Mouse (Mus musculus): ENCODE measurements around the gene Hist1h2bf. TPM values are rescaled to one million over a fixed set of nuclear protein-coding genes. Genes with fewer than 3 reads are reported as not detected.
"Not testable (repeated sequence)": the region's sequence is repeated elsewhere in the genome, so short reads cannot be mapped to it uniquely, and the experiment has no call there.

Hist1h2bf gene
- polyA plus RNA-seq, 1 experiment from 2014 or later: 12.7 TPM

- Histone ChIP-seq H3K27ac (peak overlapping the region; percentile 100), H3K9ac (peak overlapping the region; percentile 77), H3K4me3 (replicated peaks) (peak overlapping the region; percentile 63), H3K36me3 (no peaks in the 10 kb centered on the region), H3K27me3 (no peaks in the 10 kb centered on the region), H3K4me2 (peak overlapping the region; percentile 71), H3K9me3 (replicated peaks) (no peaks in the 10 kb centered on the region), H3K4me1 (replicated peaks) (peaks cover 49% of the 10 kb centered on the region)
- ATAC-seq (ENCODE audit: low read depth): no peak
- 3% methylated on average over 22 of the region's 22 CpGs for WGBS (ENCODE audit: insufficient replicate concordance)
- DNase-seq: peak; percentile 18
Measured at GRCm38 (mm10) chr13:23586099-23586939, 12.3 kb upstream of the Hist1h2bf start.

- Histone ChIP-seq H3K4me1 (replicated peaks) (peaks cover 57% of the 10 kb centered on the region), H3K27ac (peak overlapping the region; percentile 100), H3K4me3 (replicated peaks) (peak overlapping the region; percentile 63), H3K9ac (peak overlapping the region; percentile 88), H3K4me2 (peak overlapping the region; percentile 79)
- under 1% methylated on average over 34 of the region's 36 CpGs for WGBS (ENCODE audit: insufficient replicate concordance)
- H3K36me3 ChIP-seq; H3K27me3 ChIP-seq; H3K9me3 ChIP-seq (replicated peaks): not testable (repeated sequence)
- peak; percentile 76 for ATAC-seq (ENCODE audit: low read depth)
- peak; percentile 86 for DNase-seq
Measured at GRCm38 (mm10) chr13:23585442-23586098, 11.6 kb upstream of the Hist1h2bf start.

DNA sequence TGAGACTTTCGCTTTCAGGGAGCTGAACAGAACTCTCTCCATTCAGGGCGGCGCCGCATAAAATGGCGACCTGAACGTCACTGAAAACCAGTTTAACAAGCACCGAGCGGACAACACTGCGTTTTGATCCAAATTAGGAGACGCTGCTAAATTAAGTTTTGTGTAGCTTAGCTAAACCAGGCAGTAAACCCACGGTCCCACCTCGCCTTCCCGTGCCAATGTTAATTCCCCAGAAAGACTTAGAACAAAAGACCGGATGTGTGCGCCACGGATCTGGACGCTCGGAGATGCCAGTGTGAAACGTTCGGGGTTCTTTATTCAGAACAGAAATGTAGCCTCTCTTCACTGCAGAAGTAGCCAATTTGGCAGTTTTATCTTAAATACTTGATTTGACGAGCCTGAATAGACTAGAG, 11.0 kb upstream of the Hist1h2bf start:
- Histone ChIP-seq H3K9me3 (replicated peaks) (no peaks in the 10 kb centered on the region), H3K9ac (peak overlapping the region; percentile 88)
- ATAC-seq (ENCODE audit: low read depth): peak; percentile 2

GRCm38 (mm10) chr13:23584331-23584730, 10.3 kb upstream of the Hist1h2bf start:
- Histone ChIP-seq H3K9ac (peak overlapping the region; percentile 88), H3K4me3 (replicated peaks) (peak overlapping the region; percentile 63), H3K4me1 (replicated peaks) (peaks cover 62% of the 10 kb centered on the region), H3K27ac (peak overlapping the region; percentile 100), H3K4me2 (peak overlapping the region; percentile 79), H3K27me3 (no peaks in the 10 kb centered on the region), H3K36me3 (no peaks in the 10 kb centered on the region), H3K9me3 (replicated peaks) (no peaks in the 10 kb centered on the region)
- DNase-seq (peak; percentile 13), ATAC-seq (ENCODE audit: low read depth) (no peak)

More for the DNA sequence above, 11.0 kb upstream of the Hist1h2bf start:
- under 1% methylated on average over 21 of the region's 21 CpGs for WGBS (ENCODE audit: insufficient replicate concordance)
- H3K36me3 ChIP-seq: no peaks in the 10 kb centered on the region
- DNase-seq: peak; percentile 68
- H3K4me2 ChIP-seq: peak overlapping the region; percentile 79
- H3K4me1 ChIP-seq (replicated peaks): peaks cover 62% of the 10 kb centered on the region
- H3K27ac ChIP-seq: peak overlapping the region; percentile 100
- peak overlapping the region; percentile 63 for H3K4me3 ChIP-seq (replicated peaks)
- H3K27me3 ChIP-seq: no peaks in the 10 kb centered on the region

- no peak for DNase-seq
- Histone ChIP-seq H3K4me2 (peak overlapping the region; percentile 78), H3K4me1 (replicated peaks) (peaks cover 60% of the 10 kb centered on the region)
Measured at GRCm38 (mm10) chr13:23583387-23584068, 9.5 kb upstream of the Hist1h2bf start.

DNA sequence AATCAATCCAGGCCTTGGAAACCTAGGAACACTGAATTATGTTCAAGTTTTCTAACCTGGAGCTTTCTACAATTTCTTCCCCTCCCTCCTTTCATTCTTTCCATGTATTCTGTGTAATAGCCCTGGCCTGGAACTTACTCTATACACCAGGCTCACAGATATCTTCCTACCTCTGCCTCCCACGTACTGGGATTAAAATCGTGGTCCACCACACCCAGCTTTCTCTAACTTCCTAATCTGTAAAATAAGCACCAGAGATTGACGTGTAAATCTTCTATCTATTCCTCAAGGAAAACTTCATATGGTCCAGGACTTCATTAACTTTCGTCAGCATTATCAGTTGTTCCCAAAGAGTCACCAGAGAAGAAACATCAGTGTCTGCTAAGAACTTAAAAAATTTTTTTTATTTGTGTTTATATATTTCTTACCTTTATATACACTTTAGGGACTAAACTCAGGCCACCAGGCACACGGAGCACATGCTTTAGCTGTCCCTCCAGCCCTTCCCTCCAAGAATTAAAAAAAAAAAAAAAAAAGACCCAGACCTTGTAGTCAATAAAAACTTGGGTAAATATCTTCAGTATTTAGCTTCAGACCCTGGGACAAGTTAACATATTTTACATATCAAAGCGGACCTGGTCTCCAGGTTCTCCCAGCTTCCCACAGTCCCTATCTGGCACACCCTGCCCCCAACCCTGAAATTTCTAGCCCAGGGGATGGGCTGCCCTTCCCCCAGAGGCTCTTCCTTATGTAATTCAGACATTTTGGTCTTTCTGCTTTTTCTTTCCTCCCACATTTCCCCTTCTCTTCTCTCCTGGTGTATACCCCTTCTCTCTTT, 8.4 kb upstream of the Hist1h2bf start:
- WGBS (ENCODE audit: insufficient replicate concordance): 8% methylated on average over 6 of the region's 6 CpGs
- Histone ChIP-seq H3K27ac (peak overlapping the region; percentile 100), H3K4me2 (peak overlapping the region; percentile 78), H3K9me3 (replicated peaks) (no peaks in the 10 kb centered on the region), H3K4me3 (replicated peaks) (peak overlapping the region; percentile 63), H3K9ac (peak overlapping the region; percentile 88), H3K27me3 (no peaks in the 10 kb centered on the region), H3K36me3 (no peaks in the 10 kb centered on the region), H3K4me1 (replicated peaks) (peaks cover 61% of the 10 kb centered on the region)
- DNase-seq (peak; percentile 34), ATAC-seq (ENCODE audit: low read depth) (peak; percentile 2; the same call in 1 of the 2 replicates)

More at GRCm38 (mm10) chr13:23583387-23584068, 9.5 kb upstream of the Hist1h2bf start:
- no peaks in the 10 kb centered on the region for H3K9me3 ChIP-seq (replicated peaks)
- H3K9ac ChIP-seq: peak overlapping the region; percentile 88
- H3K36me3 ChIP-seq: no peaks in the 10 kb centered on the region
- peak overlapping the region; percentile 63 for H3K4me3 ChIP-seq (replicated peaks)
- ATAC-seq (ENCODE audit: low read depth): no peak
- no peaks in the 10 kb centered on the region for H3K27me3 ChIP-seq
- H3K27ac ChIP-seq: peak overlapping the region; percentile 100

- Histone ChIP-seq H3K36me3 (no peaks in the 10 kb centered on the region), H3K27ac (peak within 1 kb of the TSS; percentile 100), H3K9ac (peak within 1 kb of the TSS; percentile 88), H3K4me3 (replicated peaks) (peak within 1 kb of the TSS; percentile 63), H3K4me2 (peak within 1 kb of the TSS; percentile 78), H3K27me3 (no peaks in the 10 kb centered on the region), H3K4me1 (replicated peaks) (peaks cover 63% of the 10 kb centered on the region), H3K9me3 (replicated peaks) (no peaks in the 10 kb centered on the region)
- DNase-seq: peak; percentile 94
- peak; percentile 80 for ATAC-seq (ENCODE audit: low read depth)
- WGBS (ENCODE audit: insufficient replicate concordance): under 1% methylated on average over 42 of the region's 43 CpGs
Measured at GRCm38 (mm10) chr13:23581408-23582218, 7.6 kb upstream of the Hist1h2bf start, which contains the start of gene Hist1h4d. Gene Hist1h4d (plus strand): TSS chr13:23581598.

DNA sequence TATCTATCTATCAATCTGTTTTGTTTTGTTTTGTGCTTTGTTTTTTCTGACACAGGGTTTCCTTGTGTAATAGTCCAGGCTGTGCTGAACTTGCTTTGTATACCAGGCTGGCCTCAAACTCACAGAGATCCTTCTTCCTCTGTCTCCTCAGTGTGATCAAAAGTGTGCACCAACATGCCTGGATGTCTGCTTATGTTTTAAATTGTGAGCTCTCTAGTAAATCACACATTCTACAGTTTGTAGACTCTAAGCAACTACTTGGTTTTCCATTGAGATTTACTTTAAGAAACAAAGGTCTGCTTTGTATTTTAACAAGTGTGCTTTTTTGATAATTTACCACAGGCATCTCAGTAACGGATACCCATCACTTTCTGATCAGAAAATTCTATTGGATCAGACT, 3.8 kb upstream of the Hist1h2bf start:
- peaks cover 57% of the 10 kb centered on the region for H3K4me1 ChIP-seq (replicated peaks)
- H3K27me3 ChIP-seq: no peaks in the 10 kb centered on the region
- no peak for DNase-seq
- no peak for ATAC-seq (ENCODE audit: low read depth)
- peak overlapping the region; percentile 50 for H3K4me2 ChIP-seq
- H3K36me3 ChIP-seq: no peaks in the 10 kb centered on the region
- H3K9ac ChIP-seq: peak overlapping the region; percentile 83
- H3K27ac ChIP-seq: peak overlapping the region; percentile 97
- H3K4me3 ChIP-seq (replicated peaks): no peak overlapping the region
- H3K9me3 ChIP-seq (replicated peaks): no peaks in the 10 kb centered on the region
- WGBS (ENCODE audit: insufficient replicate concordance): 79% methylated on average over 1 of the region's 1 CpGs

- Histone ChIP-seq H3K4me2 (peak overlapping the region; percentile 74), H3K9me3 (replicated peaks) (no peaks in the 10 kb centered on the region), H3K9ac (peak overlapping the region; percentile 83), H3K4me3 (replicated peaks) (peak overlapping the region; percentile 62), H3K36me3 (no peaks in the 10 kb centered on the region), H3K27ac (peak overlapping the region; percentile 97), H3K4me1 (replicated peaks) (peaks cover 55% of the 10 kb centered on the region), H3K27me3 (no peaks in the 10 kb centered on the region)
- ATAC-seq (ENCODE audit: low read depth) (no peak), DNase-seq (no peak)
- WGBS (ENCODE audit: insufficient replicate concordance): 34% methylated on average over 6 of the region's 6 CpGs
Measured at GRCm38 (mm10) chr13:23576906-23577639, 3.1 kb upstream of the Hist1h2bf start.
